Mouse (Mus musculus) yolk sac, embryonic 10.5 days (tissue): Measurements from ENCODE around the gene Epn3.

Source experiments
- DNase-seq: peaks from one replicate; pipeline ENCODE4 v3.0.0-alpha.2; 2017; ENCODE audit warnings: low spot score

Epn3 gene

DNA sequence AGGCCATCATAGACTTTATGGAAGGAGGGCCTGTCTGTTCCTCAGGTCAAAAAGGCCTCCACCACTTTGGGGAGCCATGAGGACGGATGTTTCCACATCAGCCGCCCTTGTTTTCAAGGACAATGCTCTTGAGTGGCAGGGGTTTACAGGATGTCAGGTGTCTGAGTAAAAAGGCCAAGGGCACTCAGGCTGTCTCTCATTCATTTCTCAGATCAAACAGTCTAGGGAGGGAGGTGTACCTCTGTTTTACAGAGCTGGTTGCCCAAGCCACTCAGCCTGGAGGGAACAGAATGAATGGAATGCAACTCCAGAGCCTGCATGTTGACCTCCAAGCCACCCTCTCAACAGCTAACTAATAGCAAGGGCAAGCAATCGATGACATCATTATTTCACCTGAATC is 4.4 kb downstream of the Epn3 start:
- no peak for DNase-seq

DNA sequence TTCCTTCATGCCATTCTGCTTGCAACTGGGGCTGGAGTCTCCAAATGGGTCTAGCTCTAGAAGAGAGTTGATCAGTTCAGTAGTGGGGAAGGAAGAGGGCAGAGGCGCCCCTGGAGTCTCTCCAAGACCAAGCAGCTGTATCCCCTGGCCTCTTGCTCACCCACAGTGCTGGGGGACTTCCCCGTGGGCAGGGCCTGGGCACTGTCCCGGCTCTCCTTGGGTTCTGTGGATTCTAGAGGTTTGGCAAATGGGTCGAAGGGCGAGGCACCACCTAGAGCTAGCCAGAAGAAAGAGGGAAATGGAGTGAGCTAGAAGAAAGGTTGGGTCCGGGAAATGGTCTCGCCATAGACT is 8.1 kb downstream of the Epn3 start:
- no peak for DNase-seq

DNA sequence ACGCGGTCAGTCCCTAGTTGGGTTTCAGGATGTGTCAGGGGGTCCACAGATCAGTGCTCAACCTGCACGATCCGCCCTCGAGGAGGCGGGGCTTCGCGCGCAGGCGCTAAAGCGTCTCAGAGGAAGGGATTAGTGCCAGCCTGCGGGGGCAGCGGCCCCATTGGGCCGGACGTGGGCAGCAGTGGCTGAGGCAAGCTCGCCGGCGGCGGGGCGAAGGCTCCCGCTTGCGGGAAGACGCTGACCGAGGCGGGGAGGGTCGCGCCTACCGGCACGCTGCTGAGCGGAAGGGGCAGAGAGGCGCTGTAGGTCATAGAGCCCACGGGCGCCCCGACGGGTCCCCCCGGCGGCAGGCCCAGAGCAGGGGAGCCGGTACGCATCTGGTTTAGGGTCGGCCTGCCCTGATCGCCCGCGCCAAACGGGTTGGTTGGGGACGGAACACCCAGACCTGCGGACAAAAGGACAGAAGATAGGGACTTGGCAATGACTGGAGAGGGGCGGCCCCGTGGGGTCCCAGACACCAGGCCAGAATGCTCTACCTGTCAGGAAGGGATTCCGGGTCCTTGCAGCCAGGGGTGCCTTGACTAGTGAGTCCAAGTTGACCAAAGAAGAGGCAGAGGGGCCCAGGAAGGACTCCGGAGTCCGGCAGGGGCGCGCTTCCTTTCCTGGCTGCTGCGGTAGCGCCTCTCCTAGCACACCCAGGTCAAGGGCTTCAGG is 8.6 kb downstream of the Epn3 start:
- DNase-seq, result peak; percentile 51

DNA sequence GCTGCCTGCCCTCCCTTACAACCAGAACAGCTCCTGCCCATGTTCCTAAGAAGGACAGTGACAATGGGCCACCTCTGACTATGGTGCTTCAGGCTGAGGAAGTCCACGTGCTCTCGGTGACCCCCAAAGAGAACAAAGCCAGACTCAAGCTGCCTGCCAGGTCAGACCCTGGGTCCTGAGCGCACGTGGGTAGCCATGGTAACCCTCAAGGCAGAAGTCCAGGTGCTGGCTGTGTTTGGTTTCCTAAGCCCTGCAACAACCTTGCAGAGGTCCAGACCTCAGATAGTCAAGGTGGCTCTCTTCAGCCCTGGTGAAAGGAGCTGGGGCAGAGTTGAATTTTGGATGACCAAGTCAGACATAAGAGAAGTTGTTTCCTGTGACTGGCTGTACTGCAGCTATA is 10.0 kb downstream of the Epn3 start:
- no peak for DNase-seq

DNA sequence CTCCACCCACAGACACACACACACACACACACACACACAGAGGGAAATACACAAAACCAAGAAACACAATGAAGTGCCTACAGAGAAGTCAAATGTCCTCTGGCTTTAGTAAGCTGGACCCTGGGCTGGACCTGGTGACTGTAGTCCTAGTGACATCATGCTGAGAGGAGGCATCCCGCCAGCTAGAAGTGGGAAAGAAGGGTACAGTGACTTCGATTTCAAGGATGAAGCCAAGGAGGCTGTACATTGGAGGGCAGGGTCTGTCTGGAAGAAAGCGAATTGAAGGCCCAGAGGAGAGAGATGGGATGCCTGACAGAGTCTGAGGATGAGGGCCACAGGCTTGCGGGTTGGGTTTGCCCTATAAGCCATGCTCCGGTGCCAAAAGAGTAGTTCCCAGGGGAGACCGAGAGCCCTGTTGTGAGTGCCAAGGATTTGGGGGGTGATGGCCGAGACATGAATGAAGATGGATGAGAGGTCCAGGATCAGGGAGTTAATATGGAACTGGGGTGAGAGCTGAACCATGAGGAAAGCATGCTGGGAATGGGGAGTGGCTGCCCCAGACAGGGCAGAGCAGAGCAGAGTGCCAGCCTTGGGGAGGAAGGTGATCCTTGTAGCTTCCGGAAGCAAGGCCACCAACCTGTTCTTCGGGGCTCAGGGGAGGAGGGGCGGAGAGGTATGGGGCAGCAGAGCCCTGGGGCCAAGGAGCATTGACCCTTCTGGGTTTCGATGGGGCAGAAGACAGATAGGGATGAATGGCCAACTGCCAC is 10.8 kb downstream of the Epn3 start:
- DNase-seq, result no peak

DNA sequence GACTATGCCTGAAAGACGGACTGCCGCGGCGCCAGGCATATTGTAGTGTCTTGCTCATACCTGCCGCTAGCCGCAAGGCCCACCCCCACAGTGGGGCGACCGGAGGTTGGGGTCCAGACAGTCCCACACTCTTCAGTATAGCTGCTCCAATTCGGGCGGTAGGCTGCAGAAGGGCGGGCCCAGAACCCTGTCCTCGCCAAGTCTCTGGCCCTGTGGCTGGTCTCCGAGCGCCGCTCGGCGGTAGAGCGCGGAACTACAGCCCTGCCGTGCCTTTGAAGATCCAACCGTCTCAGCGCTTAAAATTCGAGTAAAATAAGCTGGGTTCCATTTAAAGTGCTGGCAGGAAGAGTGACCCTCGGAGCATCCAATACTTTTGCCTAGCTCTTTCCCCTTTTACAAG is 13.8 kb downstream of the Epn3 start, which contains the start of gene Spata20:
Gene Spata20 (minus strand): TSS at position 179 of the 400 bp plus-strand sequence.
- peak; percentile 60 for DNase-seq

DNA sequence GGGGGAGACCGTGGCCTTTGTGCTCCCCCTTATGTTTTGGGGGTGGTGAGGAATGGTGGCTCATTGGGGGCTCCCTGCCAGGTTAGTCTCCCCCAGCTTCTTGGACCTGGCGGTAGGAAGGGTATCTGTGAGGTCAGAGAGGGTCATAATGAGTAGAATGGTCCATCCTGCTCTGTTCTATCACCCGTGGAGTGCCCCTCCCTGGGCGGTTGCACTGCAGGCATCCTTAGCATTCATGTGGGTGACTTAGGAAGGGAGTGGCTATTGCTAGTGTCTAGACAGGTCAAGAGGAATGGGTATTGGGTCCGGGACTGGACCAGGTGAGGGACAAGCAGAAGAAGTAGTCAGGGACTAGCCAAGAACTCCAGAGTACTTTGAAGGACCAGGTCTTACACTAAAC is 14.6 kb downstream of the Epn3 start:
- no peak for DNase-seq

DNA sequence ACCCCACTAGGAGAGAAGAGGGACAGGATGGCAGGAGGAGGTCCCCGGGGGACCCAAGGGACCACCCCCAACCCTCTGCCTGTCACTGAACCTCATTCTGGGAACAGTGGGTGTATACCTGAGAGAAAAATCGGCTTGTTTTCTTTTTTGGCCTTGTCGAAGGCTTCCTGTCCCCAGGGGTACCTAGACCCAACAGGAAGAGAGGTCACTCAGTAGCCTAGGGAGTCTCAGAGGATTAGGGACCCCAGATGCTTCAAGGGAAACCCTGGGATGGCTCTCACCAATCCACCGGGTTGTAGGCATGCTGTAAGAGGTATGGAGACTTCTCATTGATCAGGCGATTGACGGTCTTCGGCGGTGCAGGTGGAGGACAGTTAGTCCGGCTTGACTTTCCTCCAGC is 15.1 kb downstream of the Epn3 start:
- no peak for DNase-seq

DNA sequence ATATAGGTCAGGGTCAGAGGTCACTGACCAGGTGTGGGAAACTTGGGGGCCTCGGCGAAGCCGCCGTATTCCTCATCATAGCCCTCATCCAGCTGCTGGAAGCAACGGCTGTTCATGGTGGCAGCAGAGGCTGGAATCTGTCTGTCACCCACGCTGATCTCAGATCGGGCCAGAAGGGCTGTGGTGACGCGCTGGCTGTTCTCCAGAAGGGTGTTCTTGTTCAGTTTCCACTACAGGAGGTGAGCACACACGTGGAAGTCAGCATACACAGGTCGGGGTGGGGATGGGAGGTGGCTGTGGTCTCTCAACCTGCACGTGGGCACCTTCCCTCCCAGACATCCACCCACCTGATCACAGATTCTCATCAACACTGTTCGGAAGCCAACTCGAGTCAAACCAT is 15.9 kb downstream of the Epn3 start:
- no peak for DNase-seq

DNA sequence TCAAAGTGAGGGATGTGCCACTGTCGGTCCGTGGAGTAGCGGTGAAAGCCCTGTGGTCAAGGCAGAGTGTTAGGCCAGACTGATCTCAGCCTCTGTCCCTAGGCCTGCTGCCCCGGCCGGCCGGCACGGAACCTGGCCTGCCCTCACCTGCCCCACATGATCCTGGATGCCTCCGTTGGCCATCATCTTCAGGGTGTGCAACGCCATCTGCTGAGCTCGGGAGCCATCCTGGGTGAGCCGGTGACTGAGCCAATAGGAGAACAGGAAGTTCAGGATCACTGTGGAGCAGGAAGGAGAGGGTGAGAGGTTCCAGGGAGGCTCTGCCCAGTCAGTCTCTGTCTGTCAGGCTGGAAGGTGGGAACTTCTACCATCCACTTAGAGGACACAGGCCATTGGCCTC is 16.3 kb downstream of the Epn3 start:
- DNase-seq, result no peak

DNA sequence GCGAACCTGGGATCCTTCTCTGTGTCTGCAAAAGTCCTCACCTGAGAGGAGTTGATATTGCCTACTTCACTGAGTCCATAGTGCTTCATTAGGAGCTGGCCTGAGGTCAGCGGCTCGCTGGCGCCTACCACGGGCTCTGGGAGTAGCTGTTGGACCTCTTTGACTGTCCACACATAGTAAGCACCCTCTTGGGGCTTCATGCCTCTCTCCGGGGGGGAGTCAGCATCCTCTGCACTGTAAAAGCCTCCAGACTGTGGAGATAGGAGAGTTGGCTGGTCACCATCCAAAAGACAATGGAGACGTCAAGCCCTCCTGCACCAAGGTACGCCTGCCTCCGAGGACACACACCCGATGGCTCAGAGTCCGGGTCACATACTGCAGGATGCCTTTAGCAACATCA is 17.0 kb downstream of the Epn3 start:
- DNase-seq, result no peak

DNA sequence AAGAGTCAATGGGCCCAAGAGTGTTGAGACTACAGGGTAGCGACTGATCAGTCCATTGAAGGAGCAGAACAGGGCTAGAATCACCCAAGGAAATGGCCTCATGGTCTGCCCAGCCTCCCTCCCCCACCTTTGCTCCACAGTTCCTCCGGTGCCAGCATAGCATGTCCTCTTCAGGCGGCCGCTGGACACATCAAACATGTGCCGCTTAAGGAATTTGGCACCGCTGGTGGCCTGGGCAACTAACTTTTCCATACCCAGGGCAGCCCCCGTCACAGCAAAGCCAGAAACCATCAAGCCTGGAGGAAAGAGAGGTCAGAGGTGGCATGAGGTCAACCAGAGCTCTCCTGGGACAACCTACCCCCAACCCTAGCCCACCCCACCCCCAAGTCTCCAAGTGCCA is 17.8 kb downstream of the Epn3 start:
- DNase-seq, result no peak

DNA sequence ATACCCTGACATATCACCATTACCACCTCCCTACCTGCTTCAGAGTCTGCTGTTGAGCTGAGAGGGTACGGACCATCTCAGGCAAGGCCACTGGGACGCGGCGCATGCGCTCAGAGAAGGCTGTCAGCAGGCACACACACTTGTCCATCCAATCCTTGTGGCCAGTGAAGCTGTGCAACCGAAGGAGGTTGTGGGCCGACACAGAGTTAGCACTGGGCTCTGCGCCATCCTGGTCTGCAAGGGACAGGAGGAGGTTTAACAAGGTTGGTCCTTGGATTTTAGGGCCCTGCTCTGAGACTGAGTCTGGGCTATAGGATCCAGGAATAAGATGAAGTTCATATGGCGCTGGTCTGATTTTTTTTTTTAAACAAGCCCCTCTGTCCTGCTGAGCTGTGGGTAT is 19.4 kb downstream of the Epn3 start:
- no peak for DNase-seq

DNA sequence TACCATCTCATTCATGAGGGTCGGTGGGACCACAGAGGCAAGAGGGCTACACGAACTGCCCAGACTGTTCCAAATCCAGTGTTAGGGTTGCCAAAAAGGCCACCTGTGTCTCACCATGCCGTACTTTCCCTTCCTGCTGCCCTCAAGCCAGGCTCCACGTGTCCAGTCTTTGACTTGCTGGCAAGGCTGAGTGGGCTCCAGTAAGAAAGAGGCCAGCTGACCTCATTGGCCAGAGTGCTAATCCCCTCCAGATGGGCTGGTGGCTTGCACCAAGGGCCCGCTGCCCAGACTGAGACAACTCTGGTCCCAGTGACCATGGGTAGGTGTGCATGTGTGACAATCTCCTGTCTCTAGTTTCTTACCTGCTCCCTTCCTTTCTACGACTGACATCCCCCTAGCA is 22.1 kb downstream of the Epn3 start:
- no peak for DNase-seq

DNA sequence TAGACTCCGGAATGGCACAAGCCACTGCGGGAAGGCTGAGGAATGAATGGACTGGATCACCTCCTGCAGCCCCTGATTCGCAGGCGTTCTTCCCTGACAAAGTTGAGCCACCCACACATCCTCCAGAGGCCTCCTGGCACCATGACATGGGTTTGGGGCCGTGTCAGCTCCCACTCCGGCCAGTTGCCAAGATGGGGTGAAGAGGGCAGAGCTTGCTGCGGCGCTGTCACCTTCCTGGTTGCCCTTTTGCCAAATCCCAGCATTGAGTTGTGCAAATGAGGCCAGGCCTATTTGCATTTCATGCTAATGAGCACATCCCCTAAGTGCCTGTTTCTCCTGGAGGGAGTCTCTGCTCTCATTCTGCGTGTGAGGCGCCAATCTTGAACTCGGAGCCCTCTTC is 24.1 kb downstream of the Epn3 start:
- DNase-seq, result no peak

DNA sequence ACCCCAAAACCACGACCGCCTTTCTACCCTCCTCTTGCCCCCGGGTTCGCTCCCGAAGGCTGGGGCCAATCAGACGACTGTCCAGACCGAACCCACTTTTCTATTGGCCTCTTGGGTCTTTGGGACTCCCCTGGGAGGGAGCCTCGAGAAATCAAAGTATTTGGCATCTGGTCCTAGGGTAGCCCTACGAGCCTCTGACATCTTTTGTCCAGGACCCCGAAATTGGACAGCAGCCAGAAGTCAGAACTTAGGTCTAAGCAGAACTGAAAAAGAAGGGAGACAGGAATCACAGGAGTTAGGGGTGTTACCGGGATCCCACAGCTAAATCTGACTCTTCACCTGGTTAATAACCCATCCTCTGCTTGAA is 25.2 kb downstream of the Epn3 start:
- no peak for DNase-seq

DNA sequence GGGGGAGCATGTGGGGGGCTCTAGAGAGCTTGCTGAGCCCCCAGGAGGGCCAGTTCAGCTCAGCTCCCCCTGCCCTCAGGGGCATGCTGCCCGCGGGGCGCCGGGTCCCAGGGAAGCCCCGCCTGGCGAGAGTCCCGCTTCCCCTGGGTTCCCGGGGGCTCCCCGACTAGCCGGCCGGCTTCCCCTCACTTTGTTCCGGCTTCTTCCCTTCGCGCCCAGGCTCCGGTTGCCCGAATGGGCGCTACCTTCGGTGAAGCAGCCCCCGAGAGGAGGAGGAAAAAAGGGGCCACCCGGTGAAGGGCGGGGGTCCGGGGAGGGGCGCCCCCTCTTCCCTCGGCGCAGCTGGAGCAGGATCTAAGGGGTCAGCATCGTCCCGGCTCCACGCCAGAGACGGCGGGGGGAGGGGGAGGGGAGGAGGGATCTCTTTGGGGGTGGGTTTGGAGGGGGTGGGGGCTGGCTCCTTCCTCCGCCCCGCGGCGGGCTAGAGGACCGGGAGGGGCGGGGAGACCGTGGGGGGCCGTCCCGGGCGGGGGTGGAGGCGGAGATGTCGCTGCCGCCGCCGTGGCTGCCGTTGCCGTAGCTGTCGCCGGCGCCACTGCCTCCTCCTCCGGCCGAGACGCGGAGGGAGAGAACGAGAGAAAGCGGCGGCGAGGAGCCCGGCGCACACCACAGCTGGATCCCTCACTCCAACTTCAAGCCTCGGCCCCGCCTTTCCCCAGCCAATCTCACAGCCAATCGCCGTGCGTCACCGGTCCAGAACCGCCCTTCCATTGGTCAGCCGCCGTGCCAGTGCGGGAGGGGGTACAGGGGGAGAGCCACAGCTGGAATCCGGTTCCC is 25.8 kb downstream of the Epn3 start, which contains the start of gene Cacna1g:
Gene Cacna1g (minus strand): TSS at position 492 of the 837 bp plus-strand sequence.
- peak; percentile 83 for DNase-seq

DNA sequence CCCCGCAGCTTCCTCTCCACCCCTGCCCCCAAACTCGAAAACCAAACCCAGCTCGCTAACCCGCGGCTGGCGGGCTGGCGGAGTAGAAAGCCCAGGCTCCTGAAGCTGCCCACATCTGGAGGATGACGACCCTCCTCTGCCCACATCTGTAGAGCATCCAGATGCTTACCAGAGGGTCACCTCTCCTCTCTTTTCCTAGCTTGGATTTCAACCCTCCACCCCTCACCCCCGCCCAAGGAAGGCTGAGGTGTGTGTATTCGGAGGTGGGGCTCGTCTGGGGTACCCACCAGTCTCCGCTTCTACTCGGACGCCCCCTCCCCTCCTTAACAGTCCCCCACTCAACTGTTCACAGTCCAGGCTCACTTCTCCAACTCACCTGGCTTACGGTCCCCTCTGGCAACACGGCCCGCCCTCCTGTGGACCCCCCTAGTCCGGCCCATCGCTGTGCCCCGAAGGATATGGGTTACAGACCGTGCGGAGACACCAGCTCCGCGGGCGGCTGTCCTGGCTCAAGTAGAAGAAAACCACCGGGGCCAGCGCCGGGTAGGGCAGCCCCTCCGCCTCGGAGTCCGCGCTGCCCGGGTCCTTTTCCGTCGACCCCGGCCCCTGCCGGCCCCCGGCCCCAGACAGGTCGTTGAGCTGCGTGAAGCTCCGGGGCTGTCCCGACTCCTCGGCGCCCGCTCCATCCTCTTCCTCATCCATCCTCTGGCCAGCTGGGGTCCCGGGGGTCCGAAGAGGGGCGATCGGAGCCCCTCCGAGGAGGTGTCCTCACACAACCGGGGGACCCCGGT is 26.7 kb downstream of the Epn3 start:
- no peak for DNase-seq

DNA sequence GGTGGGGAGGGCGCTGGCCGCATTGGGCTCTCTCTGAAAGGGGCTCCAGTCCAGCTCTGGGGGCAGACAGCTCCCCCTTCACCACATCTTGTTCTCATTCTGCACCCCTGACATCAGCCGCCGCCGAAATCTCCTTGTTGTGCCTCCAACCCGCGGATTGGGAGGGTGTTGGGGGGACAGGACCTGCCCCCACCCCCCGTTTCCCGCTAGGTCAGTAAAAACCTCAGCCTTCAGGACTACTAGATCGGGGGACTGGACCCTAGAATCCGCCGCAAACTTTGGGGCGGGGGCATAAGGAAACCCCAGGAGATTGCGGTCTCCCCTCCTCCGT is 27.2 kb downstream of the Epn3 start:
- DNase-seq, result no peak

DNA sequence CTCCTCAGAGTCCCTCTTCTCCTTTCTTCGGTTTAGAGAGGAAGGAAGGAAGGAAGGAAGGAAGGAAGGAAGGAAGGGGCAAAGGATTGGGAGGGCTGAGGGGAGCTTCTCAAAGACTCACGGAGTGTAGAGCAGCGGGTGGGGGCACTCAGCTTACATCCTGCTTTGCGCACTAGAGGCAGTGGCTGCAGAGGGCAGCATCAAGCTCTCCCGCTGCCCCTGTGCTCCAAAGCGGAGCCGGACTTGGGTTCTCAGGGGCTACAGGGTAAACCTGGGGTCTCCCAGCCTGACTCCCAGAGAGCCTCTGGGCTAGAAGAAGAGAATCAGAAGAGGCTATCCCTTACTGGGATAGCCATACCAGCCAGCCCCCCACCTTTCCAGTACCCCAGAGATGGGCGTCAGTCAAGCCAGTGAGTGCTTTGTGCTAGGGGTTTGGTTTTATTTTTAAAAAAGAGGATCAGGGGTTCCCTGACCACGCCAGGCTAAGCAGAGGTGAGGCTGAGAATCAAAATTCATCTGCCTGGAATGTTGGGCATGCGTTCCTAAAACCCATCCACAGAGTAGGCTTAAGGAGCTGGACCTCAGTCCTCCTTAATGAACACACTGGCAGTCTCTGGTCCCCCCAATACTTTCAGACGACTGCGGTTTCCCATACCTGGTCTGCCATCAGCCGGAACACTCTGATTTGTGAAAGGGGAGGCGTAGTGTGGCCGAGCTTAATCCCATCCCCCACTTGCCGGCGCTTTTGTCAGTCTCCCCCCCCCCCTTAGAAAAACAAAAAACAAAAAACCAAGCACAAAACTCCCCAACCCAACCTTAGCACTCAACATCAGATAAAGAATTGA is 27.8 kb downstream of the Epn3 start:
- no peak for DNase-seq

DNA sequence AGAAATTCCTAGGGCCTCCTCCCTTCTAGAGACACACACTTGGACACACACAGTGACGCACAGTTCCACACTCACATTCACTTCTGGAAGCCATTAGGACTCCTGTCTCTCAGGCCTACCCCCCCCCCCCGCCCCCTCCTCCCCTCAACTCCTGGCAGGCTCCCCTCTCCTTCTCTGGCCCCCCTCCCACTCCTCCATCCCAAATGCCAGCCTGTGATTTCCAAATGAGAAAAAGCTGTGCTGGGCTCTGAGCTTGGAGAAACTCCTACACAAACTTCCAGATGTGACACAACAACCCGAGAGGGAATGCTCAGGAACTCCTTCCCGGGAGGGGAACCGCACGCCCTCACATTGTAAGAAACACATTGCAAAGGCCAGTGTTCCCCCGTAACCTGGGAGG is 29.4 kb downstream of the Epn3 start:
- no peak for DNase-seq
